Mouse (Mus musculus): ENCODE measurements around the gene Zfp160.

- no peak for TF ChIP-seq GATA2 (IDR thresholded peaks at IDR 0.05; ENCODE audit: borderline replicate concordance, low read depth, low read length)
- no peak for TF ChIP-seq CTCF (IDR thresholded peaks at IDR 0.05; ENCODE audit: low read depth, low read length)
These were observed 56.8 kb downstream of the Zfp160 start for GRCm38 (mm10) chr17:21065501-21065900.

All from G1E (cell line).